Mouse (Mus musculus): ENCODE measurements around the gene Top1.

GRCm38 (mm10) chr2:160646144-160646844 lies 606 bp downstream of the Top1 start:
- TF ChIP-seq MYOG (IDR thresholded peaks at IDR 0.05; ENCODE audit: control insufficient read depth, extremely low read depth, insufficient read length) = no peak
- TF ChIP-seq CTCF (IDR thresholded peaks at IDR 0.05; ENCODE audit: control insufficient read depth, insufficient read depth, insufficient read length) = no peak
- TF ChIP-seq CEBPB (IDR thresholded peaks at IDR 0.05; ENCODE audit: low read depth) = no peak
- no peak for TF ChIP-seq MAX (IDR thresholded peaks at IDR 0.05)
